Mouse (Mus musculus): ENCODE data around the gene Pald1.

Pald1 gene

GRCm38 (mm10) chr10:61325782-61326328 is 57.5 kb downstream of the Pald1 start:
- no peak for DNase-seq

- DNase-seq, result no peak
Measured at GRCm38 (mm10) chr10:61324717-61325116, 58.6 kb downstream of the Pald1 start.

GRCm38 (mm10) chr10:61318527-61318926 is 64.8 kb downstream of the Pald1 start:
- no peak for DNase-seq

GRCm38 (mm10) chr10:61315324-61315880 is 67.9 kb downstream of the Pald1 start:
- DNase-seq, result no peak

- DNase-seq, result no peak
Measured at GRCm38 (mm10) chr10:61313750-61314149, 69.6 kb downstream of the Pald1 start.

- DNase-seq, result no peak
Measured at GRCm38 (mm10) chr10:61312754-61313153, 70.6 kb downstream of the Pald1 start.

GRCm38 (mm10) chr10:61312159-61312558 is 71.2 kb downstream of the Pald1 start:
- no peak for DNase-seq

- DNase-seq, result no peak
Measured at GRCm38 (mm10) chr10:61308706-61309320, 74.5 kb downstream of the Pald1 start.

GRCm38 (mm10) chr10:61305928-61306590 is 77.3 kb downstream of the Pald1 start:
- DNase-seq, result no peak

GRCm38 (mm10) chr10:61304046-61304445 is 79.3 kb downstream of the Pald1 start:
- DNase-seq, result no peak

GRCm38 (mm10) chr10:61300996-61301395 is 82.3 kb downstream of the Pald1 start:
- DNase-seq, result no peak

- no peak for DNase-seq
Measured at GRCm38 (mm10) chr10:61297477-61297876, 85.9 kb downstream of the Pald1 start, which contains the start of gene Prf1. Prf1 (plus strand) TSS chr10:61297833.

GRCm38 (mm10) chr10:61296713-61297445 is 86.5 kb downstream of the Pald1 start:
- DNase-seq, result no peak

- no peak for DNase-seq
Measured at GRCm38 (mm10) chr10:61294242-61294641, 89.1 kb downstream of the Pald1 start.

GRCm38 (mm10) chr10:61290479-61290878 is 92.9 kb downstream of the Pald1 start:
- no peak for DNase-seq

GRCm38 (mm10) chr10:61290016-61290415 is 93.3 kb downstream of the Pald1 start:
- no peak for DNase-seq

GRCm38 (mm10) chr10:61286246-61286645 is 97.1 kb downstream of the Pald1 start:
- no peak for DNase-seq

GRCm38 (mm10) chr10:61285271-61285670 is 98.1 kb downstream of the Pald1 start:
- DNase-seq, result no peak

GRCm38 (mm10) chr10:61284309-61284708 is 99.0 kb downstream of the Pald1 start:
- DNase-seq, result no peak

GRCm38 (mm10) chr10:61281115-61281514 is 102.2 kb downstream of the Pald1 start:
- no peak for DNase-seq

GRCm38 (mm10) chr10:61277918-61278674 is 105.2 kb downstream of the Pald1 start:
- no peak for DNase-seq

GRCm38 (mm10) chr10:61277051-61277450 is 106.3 kb downstream of the Pald1 start:
- no peak for DNase-seq

Measured in right cerebral cortex, postnatal 14 days (tissue).